In genomic region chr6:22001284-22001916, GRCm38 (mm10) we compare ENCODE assay signal across 12 mouse cellular contexts. TPM values are rescaled to one million over a fixed set of nuclear protein-coding genes. Genes with fewer than 3 reads are reported as not detected.
DNase-seq lines count a peak whose midpoint lies in the region; ATAC-seq and TF ChIP-seq lines count a peak whose summit lies in the region.
"Had no signal": no experiment of that assay in that cellular context is flagged by ENCODE, and none has a peak within 500 bp of the region (broad histone marks: within the 10 kb centered on the region; RNA-seq: fewer than 3 reads in every experiment).

No protein-coding gene starts in this region.

- H3K27ac ChIP-seq in liver, postnatal 0 days (ENCODE audit: low read depth), result peak overlapping the region; percentile 85
- no peak overlapping the region for H3K27ac ChIP-seq in liver, embryonic 11.5 days (ENCODE audit: low read depth, low read length)
- H3K27ac ChIP-seq in hindbrain, embryonic 16.5 days (ENCODE audit: low read depth, low read length), result no peak overlapping the region
- H3K27ac ChIP-seq: hindbrain, embryonic 15.5 days; macrophage had no signal

- H3K4me1 ChIP-seq in liver, postnatal 0 days (ENCODE audit: insufficient read depth), result peaks cover 39% of the 10 kb centered on the region
- H3K4me1 ChIP-seq in liver, embryonic 11.5 days (replicated peaks; ENCODE audit: control insufficient read depth, insufficient read depth, low read length), result peaks cover 8% of the 10 kb centered on the region
- no peaks in the 10 kb centered on the region for H3K4me1 ChIP-seq in hindbrain, embryonic 16.5 days (ENCODE audit: control insufficient read depth, insufficient read depth, low read depth, low read length)
- H3K4me1 ChIP-seq: hindbrain, embryonic 15.5 days had no signal

- no peaks in the 10 kb centered on the region for H3K27me3 ChIP-seq in liver, postnatal 0 days (ENCODE audit: insufficient read depth, low read length)
- no peaks in the 10 kb centered on the region for H3K27me3 ChIP-seq in liver, embryonic 11.5 days (replicated peaks; ENCODE audit: control insufficient read depth, insufficient read depth, low read length)
- no peaks in the 10 kb centered on the region for H3K27me3 ChIP-seq in hindbrain, embryonic 16.5 days (replicated peaks; ENCODE audit: control insufficient read depth, insufficient read depth, low read length)
- H3K27me3 ChIP-seq: hindbrain, embryonic 15.5 days had no signal

- WGBS in liver, postnatal 0 days (ENCODE audit: insufficient replicate concordance), result 65% methylated on average over 5 of the region's 5 CpGs
- WGBS in liver, embryonic 11.5 days, result 67% methylated on average over 5 of the region's 5 CpGs
- WGBS in hindbrain, embryonic 16.5 days, result 85% methylated on average over 5 of the region's 5 CpGs

- peak; percentile 83 for ATAC-seq in liver, postnatal 0 days
- ATAC-seq in liver, embryonic 11.5 days (replicated peaks; ENCODE audit: low FRiP score), result no peak
- ATAC-seq in hindbrain, embryonic 16.5 days, result no peak
- ATAC-seq: Patski had no signal

- H3K4me3 ChIP-seq in liver, postnatal 0 days (ENCODE audit: low read depth, low read length), result no peak overlapping the region
- no peak overlapping the region for H3K4me3 ChIP-seq in liver, embryonic 11.5 days (ENCODE audit: low read depth, low read length)
- no peak overlapping the region for H3K4me3 ChIP-seq in hindbrain, embryonic 16.5 days (ENCODE audit: low read length)
- H3K4me3 ChIP-seq: hindbrain, embryonic 15.5 days had no signal

- peak; percentile 59 for DNase-seq in liver, postnatal 0 days
- DNase-seq in liver, embryonic 11.5 days (ENCODE audit: low spot score), result no peak
- DNase-seq in gastrocnemius, postnatal 25 days, result peak; percentile 79
- peak; percentile 42 to 46 for DNase-seq in kidney, adult 8-10 months
- DNase-seq in skeletal muscle tissue, adult 2 months (ENCODE audit: low read depth, low spot score), result peak; percentile 90
- no peak for DNase-seq in right cerebral cortex, postnatal 14 days
- no peak for DNase-seq in thymus, postnatal 10 days (ENCODE audit: low spot score in 2 of 2)
- DNase-seq: thymus, postnatal 36 days had no signal

- 0 out of 2 replicates have a peak overlapping the region, but pooled peaks have one; percentile 22 for H3K4me2 ChIP-seq in liver, postnatal 0 days (ENCODE audit: low read depth, low read length)
- H3K4me2 ChIP-seq in liver, embryonic 11.5 days, result no peak overlapping the region
- no peak overlapping the region for H3K4me2 ChIP-seq in hindbrain, embryonic 16.5 days (ENCODE audit: low read length)
- H3K4me2 ChIP-seq: hindbrain, embryonic 15.5 days had no signal

- peak; percentile 64 for TF ChIP-seq EP300 in liver, postnatal 0 days (IDR thresholded peaks at IDR 0.05; ENCODE audit: low read depth)

- no peak overlapping the region for H3K9ac ChIP-seq in liver, postnatal 0 days (replicated peaks)
- no peak overlapping the region for H3K9ac ChIP-seq in liver, embryonic 11.5 days (ENCODE audit: low read depth, low read length)
- H3K9ac ChIP-seq in hindbrain, embryonic 16.5 days (ENCODE audit: low read depth, low read length), result no peak overlapping the region
- H3K9ac ChIP-seq: hindbrain, embryonic 15.5 days had no signal

- no peak for TF ChIP-seq CTCF in liver, postnatal 0 days (IDR thresholded peaks at IDR 0.05; ENCODE audit: low read depth)

- H3K36me3 ChIP-seq in liver, postnatal 0 days (replicated peaks; ENCODE audit: insufficient read depth, low read length), result no peaks in the 10 kb centered on the region
- H3K36me3 ChIP-seq in liver, embryonic 11.5 days (ENCODE audit: control insufficient read depth, insufficient read depth, low read length), result no peaks in the 10 kb centered on the region
- H3K36me3 ChIP-seq in hindbrain, embryonic 16.5 days (ENCODE audit: control insufficient read depth, insufficient read depth, low read length), result no peaks in the 10 kb centered on the region
- H3K36me3 ChIP-seq: hindbrain, embryonic 15.5 days had no signal

- H3K9me3 ChIP-seq in liver, postnatal 0 days (ENCODE audit: low read length), result no peaks in the 10 kb centered on the region
- H3K9me3 ChIP-seq in liver, embryonic 11.5 days (ENCODE audit: control insufficient read depth, low read length), result no peaks in the 10 kb centered on the region
- H3K9me3 ChIP-seq in hindbrain, embryonic 16.5 days (ENCODE audit: control insufficient read depth, low read length), result no peaks in the 10 kb centered on the region
- H3K9me3 ChIP-seq: hindbrain, embryonic 15.5 days had no signal

RNA-seq across cellular contexts. Expression of gene Cped1, which starts 15.7 kb away (rescaled TPM):
- polyA plus RNA-seq in liver, postnatal 0 days (2015; fragmentation: Nextera tagmentation; extraction: Ambion mirVana), result 8.2 and 8.9 TPM in 2 replicates
- polyA plus RNA-seq in liver, embryonic 11.5 days (2014; fragmentation: Nextera tagmentation; extraction: Ambion mirVana), result 6.9 TPM in 2 replicates
- total RNA-seq in gastrocnemius, postnatal 25 days (2021), result 10 to 100 TPM; 16.8 to 22.7 TPM
- 3.1 and 5.2 TPM in 2 replicates for polyA plus RNA-seq in hindbrain, embryonic 16.5 days (2015; fragmentation: Nextera tagmentation; extraction: Ambion mirVana)

RNA-seq across cellular contexts. Expression of gene Ing3, which starts 52.0 kb away (rescaled TPM):
- polyA plus RNA-seq in liver, postnatal 0 days (2015; fragmentation: Nextera tagmentation; extraction: Ambion mirVana), result 12.0 and 15.0 TPM in 2 replicates
- polyA plus RNA-seq in liver, embryonic 11.5 days (2014; fragmentation: Nextera tagmentation; extraction: Ambion mirVana), result 28.4 and 29.2 TPM in 2 replicates
- 10 to 100 TPM in 1 of 2 experiments, 1 to 10 TPM in 1; 9.3 to 10.2 TPM for total RNA-seq in gastrocnemius, postnatal 25 days (2021)
- 41.2 and 45.7 TPM in 2 replicates for polyA plus RNA-seq in hindbrain, embryonic 16.5 days (2015; fragmentation: Nextera tagmentation; extraction: Ambion mirVana)

Comparison
In these comparisons a context has a peak if more than half of its experiments do, and no peak if none do; other contexts are left out.
1. DNase-seq: peak in liver, postnatal 0 days (single experiment), gastrocnemius, postnatal 25 days (single experiment), kidney, adult 8-10 months (2 of 2) and skeletal muscle tissue, adult 2 months (single experiment); none in liver, embryonic 11.5 days (single experiment), right cerebral cortex, postnatal 14 days (single experiment) and thymus, postnatal 10 days (0 of 2).